In the genomic region with DNA sequence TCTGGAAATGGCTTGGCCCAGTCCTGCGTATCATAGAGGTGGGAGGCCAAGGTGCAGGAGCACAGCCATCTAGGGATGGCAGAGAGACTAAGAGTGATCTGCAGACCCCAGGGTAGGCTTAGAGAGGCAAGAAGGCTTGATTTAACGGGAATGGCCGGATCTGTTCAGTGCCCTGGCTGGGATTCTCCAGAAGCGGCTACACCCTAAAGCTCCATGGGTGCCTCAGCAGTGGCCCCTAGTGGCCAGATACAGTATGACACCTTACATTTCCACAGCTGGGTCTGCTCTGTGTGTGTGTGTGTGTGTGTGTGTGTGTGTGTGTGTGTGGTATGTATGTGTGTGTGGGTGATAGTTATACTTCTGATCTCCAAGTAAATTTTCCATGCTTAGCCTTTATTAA, we compare ENCODE assay signal across 8 mouse cellular contexts.
DNase-seq lines count a peak whose midpoint lies in the region; ATAC-seq and TF ChIP-seq lines count a peak whose summit lies in the region.

No protein-coding gene starts in this region.

- peaks cover 27% of the 10 kb centered on the region for H3K4me1 ChIP-seq in E14TG2a.4 (replicated peaks; ENCODE audit: low read depth, low read length)
- peaks cover 12% of the 10 kb centered on the region for H3K4me1 ChIP-seq in forebrain, embryonic 13.5 days
- H3K4me1 ChIP-seq in heart, postnatal 0 days (ENCODE audit: control insufficient read depth, insufficient read depth), result peaks cover 36% of the 10 kb centered on the region
- peaks cover 3% of the 10 kb centered on the region; the same call in 1 of the 2 replicates for H3K4me1 ChIP-seq in liver, embryonic 13.5 days (replicated peaks)
- H3K4me1 ChIP-seq in neural tube, embryonic 11.5 days (ENCODE audit: control insufficient read depth, insufficient read depth, low read length), result 0 out of 2 replicates have a peak, but pooled peaks cover 2% of the 10 kb centered on the region
- 0 out of 2 replicates have a peak, but pooled peaks cover 2% of the 10 kb centered on the region for H3K4me1 ChIP-seq in stomach, postnatal 0 days (replicated peaks; ENCODE audit: control insufficient read depth, insufficient read depth)

- DNase-seq in c-Kit-positive CD71-positive TER-119-positive erythroid progenitor cells, embryonic 14.5 days (ENCODE audit: low spot score), result peak; percentile 68
- DNase-seq in heart, postnatal 0 days (ENCODE audit: low spot score), result peak; percentile 82
- peak; percentile 84 to 91 for DNase-seq in kidney, postnatal 25 days
- peak; percentile 48 for DNase-seq in liver, embryonic 13.5 days
- peak; percentile 88 for DNase-seq in neural tube, embryonic 11.5 days (ENCODE audit: low spot score)
- DNase-seq in stomach, postnatal 0 days (ENCODE audit: low spot score), result peak; percentile 88

- H3K27me3 ChIP-seq in E14TG2a.4 (ENCODE audit: insufficient read depth, low read length), result no peaks in the 10 kb centered on the region
- H3K27me3 ChIP-seq in forebrain, embryonic 13.5 days, result no peaks in the 10 kb centered on the region
- no peaks in the 10 kb centered on the region for H3K27me3 ChIP-seq in heart, postnatal 0 days (ENCODE audit: control insufficient read depth, insufficient read depth, low read length)
- H3K27me3 ChIP-seq in liver, embryonic 13.5 days, result no peaks in the 10 kb centered on the region
- H3K27me3 ChIP-seq in neural tube, embryonic 11.5 days (ENCODE audit: control insufficient read depth, insufficient read depth, low read length), result no peaks in the 10 kb centered on the region
- no peaks in the 10 kb centered on the region for H3K27me3 ChIP-seq in stomach, postnatal 0 days (ENCODE audit: control insufficient read depth, insufficient read depth, low read length)

- no peak overlapping the region for H3K9ac ChIP-seq in forebrain, embryonic 13.5 days
- H3K9ac ChIP-seq in heart, postnatal 0 days (replicated peaks; ENCODE audit: low read depth, low read length), result no peak overlapping the region
- H3K9ac ChIP-seq in liver, embryonic 13.5 days, result no peak overlapping the region
- no peak overlapping the region for H3K9ac ChIP-seq in neural tube, embryonic 11.5 days (ENCODE audit: low read length)
- H3K9ac ChIP-seq in stomach, postnatal 0 days (ENCODE audit: low read length), result no peak overlapping the region

- H3K36me3 ChIP-seq in E14TG2a.4 (ENCODE audit: insufficient read depth, low read length), result no peaks in the 10 kb centered on the region
- H3K36me3 ChIP-seq in forebrain, embryonic 13.5 days (ENCODE audit: poor library complexity, severe bottlenecking), result peaks cover 15% of the 10 kb centered on the region
- no peaks in the 10 kb centered on the region for H3K36me3 ChIP-seq in heart, postnatal 0 days (replicated peaks; ENCODE audit: control insufficient read depth, insufficient read depth, low read length)
- H3K36me3 ChIP-seq in liver, embryonic 13.5 days, result no peaks in the 10 kb centered on the region
- H3K36me3 ChIP-seq in neural tube, embryonic 11.5 days (ENCODE audit: control insufficient read depth, insufficient read depth, low read length), result no peaks in the 10 kb centered on the region; the same call in 1 of the 2 replicates
- H3K36me3 ChIP-seq in stomach, postnatal 0 days (ENCODE audit: control insufficient read depth, insufficient read depth, low read length), result no peaks in the 10 kb centered on the region

- no peak overlapping the region for H3K27ac ChIP-seq in forebrain, embryonic 13.5 days
- no peak overlapping the region; the same call in 1 of the 2 replicates for H3K27ac ChIP-seq in heart, postnatal 0 days (ENCODE audit: low read depth)
- H3K27ac ChIP-seq in liver, embryonic 13.5 days, result no peak overlapping the region
- no peak overlapping the region for H3K27ac ChIP-seq in neural tube, embryonic 11.5 days (ENCODE audit: low read depth, low read length)
- no peak overlapping the region; the same call in 1 of the 2 replicates for H3K27ac ChIP-seq in stomach, postnatal 0 days (replicated peaks)

- H3K4me2 ChIP-seq in forebrain, embryonic 13.5 days, result no peak overlapping the region
- no peak overlapping the region for H3K4me2 ChIP-seq in heart, postnatal 0 days (ENCODE audit: low read depth, low read length)
- no peak overlapping the region for H3K4me2 ChIP-seq in liver, embryonic 13.5 days
- H3K4me2 ChIP-seq in neural tube, embryonic 11.5 days (ENCODE audit: low read depth), result no peak overlapping the region
- H3K4me2 ChIP-seq in stomach, postnatal 0 days (replicated peaks; ENCODE audit: low read depth), result no peak overlapping the region

- peak; percentile 72 for ATAC-seq in forebrain, embryonic 13.5 days
- ATAC-seq in heart, postnatal 0 days (ENCODE audit: insufficient read depth, low read depth), result peak; percentile 76
- peak; percentile 62 for ATAC-seq in liver, embryonic 13.5 days (ENCODE audit: low read depth)
- peak; percentile 63; the same call in 1 of the 2 replicates for ATAC-seq in neural tube, embryonic 11.5 days (ENCODE audit: insufficient read depth, low FRiP score, low TSS enrichment)
- peak; percentile 63 for ATAC-seq in stomach, postnatal 0 days (ENCODE audit: low FRiP score, low TSS enrichment)

- 20% methylated on average over 4 of the region's 4 CpGs for WGBS in forebrain, embryonic 13.5 days
- WGBS in heart, postnatal 0 days, result 22% methylated on average over 4 of the region's 4 CpGs
- 25% methylated on average over 4 of the region's 4 CpGs for WGBS in liver, embryonic 13.5 days (ENCODE audit: insufficient replicate concordance)
- WGBS in neural tube, embryonic 11.5 days, result 24% methylated on average over 4 of the region's 4 CpGs
- WGBS in stomach, postnatal 0 days, result 19% methylated on average over 4 of the region's 4 CpGs

- H3K9me3 ChIP-seq in E14TG2a.4 (ENCODE audit: low read length), result no peaks in the 10 kb centered on the region
- H3K9me3 ChIP-seq in forebrain, embryonic 13.5 days (replicated peaks), result no peaks in the 10 kb centered on the region
- H3K9me3 ChIP-seq in heart, postnatal 0 days (replicated peaks; ENCODE audit: control insufficient read depth, low read length), result no peaks in the 10 kb centered on the region
- H3K9me3 ChIP-seq in liver, embryonic 13.5 days (replicated peaks), result no peaks in the 10 kb centered on the region
- no peaks in the 10 kb centered on the region for H3K9me3 ChIP-seq in neural tube, embryonic 11.5 days (ENCODE audit: control insufficient read depth, low read length)
- no peaks in the 10 kb centered on the region for H3K9me3 ChIP-seq in stomach, postnatal 0 days (ENCODE audit: control insufficient read depth, low read length)

- H3K4me3 ChIP-seq in E14TG2a.4 (replicated peaks; ENCODE audit: low read length), result no peak overlapping the region
- no peak overlapping the region for H3K4me3 ChIP-seq in forebrain, embryonic 13.5 days
- H3K4me3 ChIP-seq in heart, postnatal 0 days (ENCODE audit: low read depth, low read length), result no peak overlapping the region
- H3K4me3 ChIP-seq in liver, embryonic 13.5 days (replicated peaks), result no peak overlapping the region
- H3K4me3 ChIP-seq in neural tube, embryonic 11.5 days (ENCODE audit: low read depth, low read length), result no peak overlapping the region
- no peak overlapping the region for H3K4me3 ChIP-seq in stomach, postnatal 0 days (ENCODE audit: low read depth, low read length)

- peak; percentile 83 for TF ChIP-seq CTCF in E14TG2a.4 (conservative IDR thresholded peaks at IDR 0.05; ENCODE audit: low read length)
- TF ChIP-seq CTCF in heart, postnatal 0 days (IDR thresholded peaks at IDR 0.05; ENCODE audit: low read depth), result peak; percentile 97
- peak; percentile 98 for TF ChIP-seq CTCF in stomach, postnatal 0 days (IDR thresholded peaks at IDR 0.05; ENCODE audit: low read depth)

- TF ChIP-seq EP300 in heart, postnatal 0 days (IDR thresholded peaks at IDR 0.05; ENCODE audit: low read depth), result no peak
- no peak for TF ChIP-seq EP300 in stomach, postnatal 0 days (optimal IDR thresholded peaks at IDR 0.05)
